Mouse (Mus musculus): ENCODE results near the gene Irx1.

DNA sequence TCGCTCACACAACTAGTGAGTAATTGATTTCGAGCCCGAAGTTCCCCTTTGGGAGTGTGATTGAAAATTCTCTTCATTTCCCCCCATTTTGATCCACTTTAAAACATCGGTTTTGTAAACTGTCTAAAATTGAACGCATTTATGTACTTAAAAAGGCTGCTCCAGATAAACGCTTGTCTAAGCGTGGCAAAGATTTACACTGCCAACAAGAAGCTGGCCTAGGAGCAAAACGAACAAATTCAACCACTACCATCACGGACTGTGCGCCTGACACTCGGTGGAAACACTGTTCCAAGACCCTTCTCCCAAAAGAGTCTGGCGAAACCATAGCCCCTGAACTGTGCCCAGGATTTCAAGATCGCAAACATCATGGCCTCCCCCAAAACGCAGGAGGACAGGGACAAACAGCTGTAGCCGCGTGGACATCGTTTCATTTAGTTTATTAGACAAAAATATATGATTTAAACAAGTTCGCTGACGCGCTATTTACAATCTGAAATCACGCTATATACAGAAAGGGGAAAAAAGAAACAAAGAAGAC is 5.6 kb downstream of the Irx1 start:
- TF ChIP-seq HCFC1 (IDR thresholded peaks at IDR 0.05; ENCODE audit: borderline replicate concordance, insufficient read depth, low read length) (no peak), ZC3H11A (IDR thresholded peaks at IDR 0.05; ENCODE audit: borderline replicate concordance, low read depth, low read length) (no peak)

All from ES-E14 (cell line).